Mouse (Mus musculus): ENCODE measurements around the gene Hnrnpa1. TPM values are rescaled to one million over a fixed set of nuclear protein-coding genes. Genes with fewer than 3 reads are reported as not detected.

Hnrnpa1 gene
- polyA plus RNA-seq, 1 experiment = 56.4 TPM

GRCm38 (mm10) chr15:103250195-103250740 lies 10.0 kb downstream of the Hnrnpa1 start:
- no peaks in the 10 kb centered on the region for H3K9me3 ChIP-seq
- peaks cover 60% of the 10 kb centered on the region for H3K4me1 ChIP-seq
- peaks cover 85% of the 10 kb centered on the region for H3K36me3 ChIP-seq (replicated peaks; ENCODE audit: low read length)
- H3K27me3 ChIP-seq (replicated peaks) = no peaks in the 10 kb centered on the region
- H3K4me3 ChIP-seq (replicated peaks) = peak overlapping the region; percentile 97
- no peak for TF ChIP-seq GATA1 (IDR thresholded peaks at IDR 0.05; ENCODE audit: borderline replicate concordance, low read length)
- TF ChIP-seq FLI1 (IDR thresholded peaks at IDR 0.05; ENCODE audit: low read length) = no peak

GRCm38 (mm10) chr15:103251595-103251994 lies 11.4 kb downstream of the Hnrnpa1 start:
- H3K27me3 ChIP-seq (replicated peaks) = no peaks in the 10 kb centered on the region
- peak overlapping the region; percentile 97 for H3K4me3 ChIP-seq (replicated peaks)
- TF ChIP-seq FLI1 (IDR thresholded peaks at IDR 0.05; ENCODE audit: low read length) = no peak
- peak; percentile 54; the same call in 1 of the 3 replicates for TF ChIP-seq GATA1 (IDR thresholded peaks at IDR 0.05; ENCODE audit: borderline replicate concordance, low read length)
- peaks cover 68% of the 10 kb centered on the region for H3K4me1 ChIP-seq
- H3K9me3 ChIP-seq = no peaks in the 10 kb centered on the region
- peaks cover 74% of the 10 kb centered on the region for H3K36me3 ChIP-seq (replicated peaks; ENCODE audit: low read length)

- peaks cover 72% of the 10 kb centered on the region for H3K4me1 ChIP-seq
- no peaks in the 10 kb centered on the region for H3K9me3 ChIP-seq
- peak overlapping the region; percentile 97 for H3K4me3 ChIP-seq (replicated peaks)
- TF ChIP-seq FLI1 (IDR thresholded peaks at IDR 0.05; ENCODE audit: low read length) (no peak), GATA1 (IDR thresholded peaks at IDR 0.05; ENCODE audit: borderline replicate concordance, low read length) (no peak)
- H3K27me3 ChIP-seq (replicated peaks) = no peaks in the 10 kb centered on the region
- peaks cover 65% of the 10 kb centered on the region for H3K36me3 ChIP-seq (replicated peaks; ENCODE audit: low read length)
Measured at GRCm38 (mm10) chr15:103252660-103253059, 12.4 kb downstream of the Hnrnpa1 start.

- Histone ChIP-seq H3K4me1 (peaks cover 70% of the 10 kb centered on the region), H3K4me3 (replicated peaks) (peak overlapping the region; percentile 97), H3K27me3 (replicated peaks) (no peaks in the 10 kb centered on the region), H3K36me3 (replicated peaks; ENCODE audit: low read length) (peaks cover 58% of the 10 kb centered on the region), H3K9me3 (no peaks in the 10 kb centered on the region)
- no peak for TF ChIP-seq GATA1 (IDR thresholded peaks at IDR 0.05; ENCODE audit: borderline replicate concordance, low read length)
- no peak for TF ChIP-seq FLI1 (IDR thresholded peaks at IDR 0.05; ENCODE audit: low read length)
Measured at GRCm38 (mm10) chr15:103253352-103253751, 13.1 kb downstream of the Hnrnpa1 start.

GRCm38 (mm10) chr15:103255169-103255568 lies 14.9 kb downstream of the Hnrnpa1 start:
- H3K9me3 ChIP-seq = no peaks in the 10 kb centered on the region
- peak overlapping the region; percentile 97 for H3K4me3 ChIP-seq (replicated peaks)
- H3K36me3 ChIP-seq (replicated peaks; ENCODE audit: low read length) = peaks cover 41% of the 10 kb centered on the region
- H3K4me1 ChIP-seq = peaks cover 69% of the 10 kb centered on the region
- no peaks in the 10 kb centered on the region for H3K27me3 ChIP-seq (replicated peaks)
- TF ChIP-seq GATA1 (IDR thresholded peaks at IDR 0.05; ENCODE audit: borderline replicate concordance, low read length) (no peak), FLI1 (IDR thresholded peaks at IDR 0.05; ENCODE audit: low read length) (no peak)

GRCm38 (mm10) chr15:103256210-103256986 lies 16.2 kb downstream of the Hnrnpa1 start:
- peaks cover 69% of the 10 kb centered on the region for H3K4me1 ChIP-seq
- no peaks in the 10 kb centered on the region for H3K27me3 ChIP-seq (replicated peaks)
- TF ChIP-seq FLI1 (IDR thresholded peaks at IDR 0.05; ENCODE audit: low read length) (no peak), GATA1 (IDR thresholded peaks at IDR 0.05; ENCODE audit: borderline replicate concordance, low read length) (no peak)
- peaks cover 29% of the 10 kb centered on the region for H3K36me3 ChIP-seq (replicated peaks; ENCODE audit: low read length)
- no peaks in the 10 kb centered on the region for H3K9me3 ChIP-seq
- peak overlapping the region; percentile 97 for H3K4me3 ChIP-seq (replicated peaks)

GRCm38 (mm10) chr15:103257790-103258728 lies 17.8 kb downstream of the Hnrnpa1 start, which contains the start of gene Nfe2:
TSS of gene Nfe2 (minus strand) at chr15:103258403.
- Histone ChIP-seq H3K4me1 (peaks cover 70% of the 10 kb centered on the region), H3K4me3 (replicated peaks) (peak within 1 kb of the TSS; percentile 97), H3K9me3 (no peaks in the 10 kb centered on the region), H3K27me3 (replicated peaks) (no peaks in the 10 kb centered on the region), H3K36me3 (replicated peaks; ENCODE audit: low read length) (peaks cover 12% of the 10 kb centered on the region)
- peak; percentile 96 for TF ChIP-seq FLI1 (IDR thresholded peaks at IDR 0.05; ENCODE audit: low read length)
- peak; percentile 97 for TF ChIP-seq GATA1 (IDR thresholded peaks at IDR 0.05; ENCODE audit: borderline replicate concordance, low read length)

GRCm38 (mm10) chr15:103259162-103259561 lies 18.9 kb downstream of the Hnrnpa1 start:
- TF ChIP-seq FLI1 (IDR thresholded peaks at IDR 0.05; ENCODE audit: low read length) (no peak), GATA1 (IDR thresholded peaks at IDR 0.05; ENCODE audit: borderline replicate concordance, low read length) (no peak)
- peaks cover 2% of the 10 kb centered on the region for H3K36me3 ChIP-seq (replicated peaks; ENCODE audit: low read length)
- H3K27me3 ChIP-seq (replicated peaks) = no peaks in the 10 kb centered on the region
- H3K4me1 ChIP-seq = peaks cover 81% of the 10 kb centered on the region
- no peaks in the 10 kb centered on the region for H3K9me3 ChIP-seq
- peak overlapping the region; percentile 97 for H3K4me3 ChIP-seq (replicated peaks)

GRCm38 (mm10) chr15:103259989-103260388 lies 19.8 kb downstream of the Hnrnpa1 start:
- Histone ChIP-seq H3K27me3 (replicated peaks) (no peaks in the 10 kb centered on the region), H3K4me3 (replicated peaks) (peak overlapping the region; percentile 82), H3K4me1 (peaks cover 90% of the 10 kb centered on the region), H3K36me3 (replicated peaks; ENCODE audit: low read length) (peaks cover 2% of the 10 kb centered on the region), H3K9me3 (no peaks in the 10 kb centered on the region)
- TF ChIP-seq FLI1 (IDR thresholded peaks at IDR 0.05; ENCODE audit: low read length) = no peak
